Mouse (Mus musculus): ENCODE data around the gene Etfa.

- no peak for TF ChIP-seq POU5F1 (IDR thresholded peaks at IDR 0.05; ENCODE audit: borderline replicate concordance, low read length)
- TF ChIP-seq CTCF (conservative IDR thresholded peaks at IDR 0.05; ENCODE audit: low read length) = no peak
These were observed 28.3 kb upstream of the Etfa start for GRCm38 (mm10) chr9:55540391-55540770.

Data from E14TG2a.4 (cell line).